Mouse (Mus musculus) myocyte (in vitro differentiated cells): ENCODE data around the gene Map3k13. TPM values are rescaled to one million over a fixed set of nuclear protein-coding genes. Genes with fewer than 3 reads are reported as not detected.

ENCODE experiments used
- H3K27me3 ChIP-seq: one replicate; pipeline ENCODE4 v1.6.1; 2011; ENCODE audit not compliant: control insufficient read depth, insufficient read depth, insufficient read length
- H3K36me3 ChIP-seq: one replicate; pipeline ENCODE4 v1.6.1; 2011; ENCODE audit not compliant: control insufficient read depth, insufficient read depth
- H3K4me2 ChIP-seq: one replicate; pipeline ENCODE4 v1.6.1; 2011; ENCODE audit warnings: low read depth, control low read depth
- H3K4me3 ChIP-seq: one replicate; pipeline ENCODE4 v1.5.1; 2011; ENCODE audit warnings: mild to moderate bottlenecking, control low read depth, moderate library complexity
- H3K79me2 ChIP-seq: one replicate; pipeline ENCODE4 v1.6.1; 2011; ENCODE audit not compliant: control insufficient read depth, insufficient read depth
- H3ac ChIP-seq: one replicate; pipeline ENCODE4 v1.6.1; 2011; ENCODE audit not compliant: control insufficient read depth, insufficient read length
- CEBPB ChIP-seq: IDR thresholded peaks from 2 replicates; pipeline ENCODE4 v1.6.1; 2011; ENCODE audit warnings: mild to moderate bottlenecking, moderate library complexity; ENCODE audit not compliant: poor library complexity, insufficient read depth, severe bottlenecking
- MAX ChIP-seq: IDR thresholded peaks from one replicate; pipeline ENCODE4 v1.6.1; 2011; ENCODE audit warnings: low read depth, mild to moderate bottlenecking, control low read depth
- MYOD1 ChIP-seq, 3 experiments: IDR thresholded peaks; one replicate each; pipeline ENCODE4 v1.6.1; 2011; ENCODE audit warnings: control low read depth in 2 of 3, low read depth in 2 of 3, mild to moderate bottlenecking in 2 of 3, moderate library complexity in 1 of 3; ENCODE audit not compliant: insufficient read length in 2 of 3, control insufficient read depth in 1 of 3
- MYOG ChIP-seq, 3 experiments: IDR thresholded peaks; one replicate each; pipeline ENCODE4 v1.6.1; 2011; ENCODE audit warnings: control low read depth in 2 of 3, low read depth in 2 of 3, mild to moderate bottlenecking in 2 of 3; ENCODE audit not compliant: insufficient read length in 2 of 3, control insufficient read depth in 1 of 3, insufficient read depth in 1 of 3
- SRF ChIP-seq: IDR thresholded peaks from one replicate; pipeline ENCODE4 v1.6.1; 2011; ENCODE audit warnings: low read depth; ENCODE audit not compliant: control insufficient read depth, insufficient read length
- polyA plus RNA-seq: library from polyadenylated mRNA; unstranded; fragments of >200 nt; fragmentation: generic; extraction: Trizol; gene quantifications from one replicate; pipeline ENCODE4 v1.2.1, GENCODE M21; 2012; ENCODE audit warnings: missing spikeins

The Map3k13 gene
- polyA plus RNA-seq, 1 experiment, result 0.31 TPM

DNA sequence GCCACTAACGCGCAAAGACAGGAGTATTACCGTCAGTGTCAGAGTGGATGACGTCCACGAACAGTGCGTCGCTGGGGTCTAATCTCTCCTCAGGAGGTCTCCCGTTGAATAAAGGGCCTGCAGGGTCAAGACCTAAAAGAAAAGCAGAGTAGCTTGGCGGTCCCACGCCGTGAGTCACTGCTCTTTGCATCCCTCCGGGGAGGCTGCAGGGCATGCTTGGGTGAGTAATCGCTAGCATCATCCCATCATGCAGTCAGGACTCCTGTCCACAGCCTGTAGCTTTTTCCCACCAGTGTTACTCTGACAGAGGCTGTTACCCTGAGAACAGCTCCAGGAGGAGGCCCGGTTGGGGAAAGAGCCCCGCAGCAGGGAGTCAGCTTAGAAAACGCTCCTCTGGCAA is 182.1 kb downstream of the Map3k13 start:
- H3K36me3 ChIP-seq, result no peaks in the 10 kb centered on the region
- no peak overlapping the region for H3K4me3 ChIP-seq
- no peak overlapping the region for H3ac ChIP-seq
- TF ChIP-seq SRF (no peak), MYOD1 (IDR thresholded peaks at IDR 0.05; ENCODE audit: control insufficient read depth in 1 of 3, insufficient read length in 2 of 3, low read depth in 2 of 3) (no peak), CEBPB (no peak), MYOG (IDR thresholded peaks at IDR 0.05; ENCODE audit: control insufficient read depth in 1 of 3, insufficient read depth in 1 of 3, insufficient read length in 2 of 3, low read depth in 2 of 3) (no peak)
- H3K79me2 ChIP-seq, result no peaks in the 10 kb centered on the region
- no peaks in the 10 kb centered on the region for H3K27me3 ChIP-seq
- H3K4me2 ChIP-seq, result peak overlapping the region; percentile 62

DNA sequence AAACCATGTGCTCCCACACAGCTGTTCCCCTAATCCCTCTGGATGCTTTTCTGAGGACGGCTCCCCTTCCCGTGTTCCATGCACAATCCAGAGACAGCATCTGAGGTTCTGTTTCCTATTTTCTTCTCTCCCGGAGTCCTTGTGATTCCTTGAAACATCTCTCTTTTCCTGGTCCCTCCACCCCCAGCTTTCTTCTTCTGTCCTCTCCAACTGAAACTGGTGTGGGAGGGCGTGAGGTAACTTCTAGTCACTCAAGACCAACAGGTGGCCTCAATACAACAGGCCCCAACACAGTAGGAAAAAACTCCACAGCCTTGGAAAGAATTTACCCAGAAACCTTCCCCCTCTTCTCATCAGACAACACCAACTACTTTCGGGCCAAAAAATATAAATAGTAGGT is 183.2 kb downstream of the Map3k13 start:
- H3K4me2 ChIP-seq, result no peak overlapping the region
- no peak for TF ChIP-seq MAX
- peak in 1 of 3 experiments; percentile 7 for TF ChIP-seq MYOD1 (IDR thresholded peaks at IDR 0.05; ENCODE audit: control insufficient read depth in 1 of 3, insufficient read length in 2 of 3, low read depth in 2 of 3)
- H3K4me3 ChIP-seq, result no peak overlapping the region
- no peaks in the 10 kb centered on the region for H3K79me2 ChIP-seq
- H3K27me3 ChIP-seq, result no peaks in the 10 kb centered on the region
- H3ac ChIP-seq, result no peak overlapping the region
- no peaks in the 10 kb centered on the region for H3K36me3 ChIP-seq

Other genes starting within 250 kb of the Map3k13 start
- 4.4 TPM for gene 2510009E07Rik, start 99.7 kb upstream of the Map3k13 start, polyA plus RNA-seq
- 0.11 TPM for gene Ehhadh, start 6.5 kb upstream of the Map3k13 start, polyA plus RNA-seq
- 16.2 TPM for gene Tmem41a, start 153.2 kb downstream of the Map3k13 start, polyA plus RNA-seq
- 0.04 TPM for gene Liph, start 201.3 kb downstream of the Map3k13 start, polyA plus RNA-seq
- gene Senp2, start 215.1 kb downstream of the Map3k13 start, polyA plus RNA-seq, result 12.0 TPM